Mouse (Mus musculus) intestine, embryonic 14.5 days (tissue): ENCODE measurements at regions not wholly inside any gene's neighbourhood (a gene's known extent, or its start where the extent isn't known, plus 50 kb on each side); places are given as distances from the start of the nearest gene placed in this dataset.

ENCODE experiments used
- ATAC-seq: fragments of 200-750 bp; cut with Nextera tagmentation; replicated peaks from 2 replicates; pipeline ENCODE4 v1.8.0; 2017; ENCODE audit warnings: low read depth, moderate number of reproducible peaks, moderate TSS enrichment, moderate library complexity; ENCODE audit not compliant: low FRiP score, low TSS enrichment
- DNase-seq: peaks from one replicate; pipeline ENCODE4 v3.0.0-alpha.2; 2018; ENCODE audit warnings: low spot score
- H3K27ac ChIP-seq: fragments of 300-500 bp; sonication (generic); 2 replicates; pipeline ENCODE4 v1.5.1; 2014; ENCODE audit warnings: low read depth, mild to moderate bottlenecking, control low read depth
- H3K27me3 ChIP-seq: fragments of 300-500 bp; sonication (generic); replicated peaks from 2 replicates; pipeline ENCODE4 v1.6.1; 2014; ENCODE audit warnings: low read length, control low read depth; ENCODE audit not compliant: control insufficient read depth, insufficient read depth
- H3K36me3 ChIP-seq: fragments of 300-500 bp; sonication (generic); 2 replicates; pipeline ENCODE4 v1.6.1; 2014; ENCODE audit warnings: low read length, control low read depth; ENCODE audit not compliant: control insufficient read depth, insufficient read depth
- H3K4me1 ChIP-seq: fragments of 300-500 bp; sonication (generic); replicated peaks from 2 replicates; pipeline ENCODE4 v1.6.1; 2014; ENCODE audit warnings: low read length, control low read depth, mixed read lengths; ENCODE audit not compliant: control insufficient read depth, insufficient read depth
- H3K4me2 ChIP-seq: fragments of 300-500 bp; sonication (generic); 2 replicates; pipeline ENCODE4 v1.6.1; 2014; ENCODE audit warnings: low read length
- H3K4me3 ChIP-seq: fragments of 300-500 bp; sonication (generic); 2 replicates; pipeline ENCODE4 v1.5.1; 2014; ENCODE audit warnings: low read depth, low read length, control low read depth, mixed read lengths
- H3K9ac ChIP-seq: fragments of 300-500 bp; sonication (generic); 2 replicates; pipeline ENCODE4 v1.6.1; 2014; ENCODE audit warnings: mild to moderate bottlenecking, low read length
- H3K9me3 ChIP-seq: fragments of 300-500 bp; sonication (generic); 2 replicates; pipeline ENCODE4 v1.6.1; 2016; ENCODE audit warnings: low read length, control low read depth; ENCODE audit not compliant: control insufficient read depth
- WGBS: fragments of 180-500 bp; shearing (Covaris S2); extraction: QIAGEN DNeasy Blood & Tissue Kit; methylation state at CpG from one replicate; pipeline ENCODE4 v1.1.7; 2014; 5-methylcytosine and 5-hydroxymethylcytosine counted together

- 41% methylated on average over 6 of the region's 6 CpGs for WGBS
- Histone ChIP-seq H3K27ac (no peak overlapping the region), H3K4me3 (no peak overlapping the region), H3K9me3 (no peaks in the 10 kb centered on the region), H3K4me1 (no peaks in the 10 kb centered on the region), H3K36me3 (no peaks in the 10 kb centered on the region), H3K9ac (no peak overlapping the region), H3K27me3 (no peaks in the 10 kb centered on the region), H3K4me2 (no peak overlapping the region)
- DNase-seq (peak; percentile 65), ATAC-seq (0 out of 2 replicates have a peak, but pooled peaks have one; percentile 47)
Observed at GRCm38 (mm10) chr10:29803915-29804545, 268.4 kb upstream of the Rspo3 start.

GRCm38 (mm10) chr10:29802637-29803036 is 267.0 kb upstream of the Rspo3 start:
- no peak overlapping the region for H3K27ac ChIP-seq
- ATAC-seq (no peak), DNase-seq (no peak)
- H3K9ac ChIP-seq, result no peak overlapping the region
- no peaks in the 10 kb centered on the region for H3K27me3 ChIP-seq
- no peak overlapping the region for H3K4me3 ChIP-seq
- WGBS, result 92% methylated on average over 3 of the region's 3 CpGs
- no peak overlapping the region for H3K4me2 ChIP-seq
- no peaks in the 10 kb centered on the region for H3K36me3 ChIP-seq
- H3K9me3 ChIP-seq, result no peaks in the 10 kb centered on the region
- no peaks in the 10 kb centered on the region for H3K4me1 ChIP-seq

- no peak for ATAC-seq
- H3K27ac ChIP-seq, result no peak overlapping the region
- no peaks in the 10 kb centered on the region for H3K4me1 ChIP-seq
- no peak for DNase-seq
- no peak overlapping the region for H3K4me2 ChIP-seq
- H3K9me3 ChIP-seq, result no peaks in the 10 kb centered on the region
- H3K36me3 ChIP-seq, result no peaks in the 10 kb centered on the region
- no peak overlapping the region for H3K4me3 ChIP-seq
- no peaks in the 10 kb centered on the region for H3K27me3 ChIP-seq
- 88% methylated on average over 1 of the region's 1 CpGs for WGBS
- no peak overlapping the region for H3K9ac ChIP-seq
Observed at GRCm38 (mm10) chr10:29794663-29795062, 259.0 kb upstream of the Rspo3 start.

DNA sequence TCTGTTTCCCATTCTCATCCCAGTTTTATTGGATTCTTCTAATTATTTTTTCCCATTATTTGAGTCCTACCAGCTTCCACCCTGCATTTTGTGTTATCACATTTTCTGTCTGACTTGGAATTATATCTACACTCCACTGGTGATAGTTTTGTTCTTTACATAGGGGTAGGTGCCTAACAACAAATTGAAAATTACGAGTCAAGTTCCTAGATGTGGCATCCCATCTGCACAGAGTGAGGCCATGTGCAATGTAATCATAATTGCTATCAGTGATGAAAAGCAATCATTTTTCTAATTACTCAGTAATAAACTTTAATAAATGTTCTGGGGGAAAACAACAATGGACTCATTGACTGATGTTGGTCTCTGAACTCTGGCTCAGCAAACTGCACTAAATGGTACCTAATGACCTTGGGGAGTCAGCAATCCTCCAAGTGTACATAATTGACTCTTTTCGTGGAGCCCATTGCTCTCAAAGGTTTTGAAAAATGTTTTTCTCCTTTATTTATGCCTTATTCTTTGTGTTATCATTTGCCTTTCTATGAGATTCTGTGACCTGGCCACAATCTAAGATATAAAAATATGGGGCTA is 250.6 kb upstream of the Rspo3 start:
- ATAC-seq (no peak), DNase-seq (no peak)
- Histone ChIP-seq H3K9ac (no peak overlapping the region), H3K4me3 (no peak overlapping the region), H3K9me3 (no peaks in the 10 kb centered on the region), H3K4me2 (no peak overlapping the region), H3K27me3 (no peaks in the 10 kb centered on the region), H3K27ac (no peak overlapping the region), H3K36me3 (no peaks in the 10 kb centered on the region), H3K4me1 (no peaks in the 10 kb centered on the region)
- WGBS, result 73% methylated on average over 2 of the region's 2 CpGs

DNA sequence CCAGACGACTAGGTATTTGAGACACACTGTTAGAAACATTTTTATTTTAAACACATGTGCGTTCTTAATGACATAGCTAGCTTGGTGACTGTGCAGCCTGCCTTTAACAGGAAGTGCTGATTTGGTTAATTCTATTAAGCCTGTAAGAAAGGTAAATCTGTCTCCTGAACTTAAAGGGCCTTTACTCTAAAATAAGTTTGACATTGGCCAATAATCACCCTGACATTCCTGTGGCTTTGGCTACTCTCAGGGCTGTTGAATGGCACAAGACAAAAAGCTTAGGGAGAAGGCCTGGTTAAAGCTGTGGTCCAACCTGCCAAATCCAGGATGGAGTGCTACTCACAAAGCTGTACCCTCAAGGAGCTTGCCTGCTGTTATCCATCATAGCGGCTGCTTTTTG is 201.0 kb upstream of the Rspo3 start:
- DNase-seq (no peak), ATAC-seq (no peak)
- Histone ChIP-seq H3K4me3 (no peak overlapping the region), H3K9me3 (no peaks in the 10 kb centered on the region), H3K27me3 (no peaks in the 10 kb centered on the region), H3K27ac (no peak overlapping the region), H3K36me3 (no peaks in the 10 kb centered on the region), H3K4me1 (no peaks in the 10 kb centered on the region), H3K9ac (no peak overlapping the region), H3K4me2 (no peak overlapping the region)
- 71% methylated on average over 3 of the region's 3 CpGs for WGBS

- WGBS, result 78% methylated on average over 3 of the region's 3 CpGs
Observed at GRCm38 (mm10) chr10:29725319-29725718, 189.7 kb upstream of the Rspo3 start.

DNA sequence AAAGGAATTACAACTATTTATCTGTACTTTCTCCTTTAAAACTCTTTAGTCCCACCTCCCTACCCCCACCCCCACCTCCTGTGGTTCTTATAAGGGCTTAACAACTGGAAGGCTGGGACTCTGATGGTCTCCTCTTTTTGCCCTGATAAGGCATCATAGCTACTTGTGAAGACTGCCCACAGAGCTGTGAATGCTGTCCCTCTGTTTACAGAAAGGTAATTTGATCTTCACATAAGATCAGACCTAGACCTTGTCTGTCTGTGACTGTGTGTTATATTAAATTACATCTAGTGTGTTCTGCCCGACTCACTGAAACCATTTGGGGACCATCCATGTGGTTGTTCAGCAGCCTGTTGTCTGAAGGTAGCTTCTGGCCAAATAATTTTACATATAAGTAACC is 175.3 kb upstream of the Rspo3 start:
- H3K9ac ChIP-seq, result no peak overlapping the region
- H3K4me3 ChIP-seq, result no peak overlapping the region
- H3K4me1 ChIP-seq, result 0 out of 2 replicates have a peak, but pooled peaks cover 2% of the 10 kb centered on the region
- WGBS, result 22% methylated on average over 1 of the region's 1 CpGs
- ATAC-seq (no peak), DNase-seq (no peak)
- no peaks in the 10 kb centered on the region for H3K9me3 ChIP-seq
- H3K27ac ChIP-seq, result no peak overlapping the region
- H3K36me3 ChIP-seq, result no peaks in the 10 kb centered on the region
- H3K4me2 ChIP-seq, result no peak overlapping the region
- no peaks in the 10 kb centered on the region for H3K27me3 ChIP-seq

More at GRCm38 (mm10) chr10:29725319-29725718, 189.7 kb upstream of the Rspo3 start:
- no peak overlapping the region for H3K27ac ChIP-seq
- H3K4me3 ChIP-seq, result no peak overlapping the region
- no peak overlapping the region for H3K4me2 ChIP-seq
- no peaks in the 10 kb centered on the region for H3K36me3 ChIP-seq
- ATAC-seq (no peak), DNase-seq (no peak)
- H3K9ac ChIP-seq, result no peak overlapping the region
- H3K9me3 ChIP-seq, result no peaks in the 10 kb centered on the region
- H3K27me3 ChIP-seq, result no peaks in the 10 kb centered on the region
- no peaks in the 10 kb centered on the region for H3K4me1 ChIP-seq

GRCm38 (mm10) chr10:29708653-29709052 is 173.0 kb upstream of the Rspo3 start:
- ATAC-seq (no peak), DNase-seq (no peak)
- no peaks in the 10 kb centered on the region for H3K27me3 ChIP-seq
- H3K9ac ChIP-seq, result no peak overlapping the region
- WGBS, result 36% methylated on average over 2 of the region's 2 CpGs
- no peak overlapping the region for H3K4me3 ChIP-seq
- 0 out of 2 replicates have a peak, but pooled peaks cover 2% of the 10 kb centered on the region for H3K4me1 ChIP-seq
- no peaks in the 10 kb centered on the region for H3K9me3 ChIP-seq
- H3K4me2 ChIP-seq, result no peak overlapping the region
- no peaks in the 10 kb centered on the region for H3K36me3 ChIP-seq
- H3K27ac ChIP-seq, result no peak overlapping the region
